Mouse (Mus musculus) forebrain, embryonic 14.5 days (tissue): Measurements from ENCODE around the gene Fgfr2. TPM values are rescaled to one million over a fixed set of nuclear protein-coding genes. Genes with fewer than 3 reads are reported as not detected.
"Not testable (repeated sequence)": the region's sequence is repeated elsewhere in the genome, so short reads cannot be mapped to it uniquely, and the experiment has no call there.

Source experiments
- ATAC-seq: fragments of 200-750 bp; cut with Nextera tagmentation; 2 replicates; pipeline ENCODE4 v1.8.0; 2017; ENCODE audit warnings: mild to moderate bottlenecking, moderate library complexity
- DNase-seq: peaks from one replicate; pipeline ENCODE4 v3.0.0-alpha.2; 2015; ENCODE audit warnings: low spot score
- H3K27ac ChIP-seq: fragments of 300-500 bp; sonication (generic); 2 replicates; pipeline ENCODE4 v1.5.1; 2014; ENCODE audit warnings: low read depth, mild to moderate bottlenecking, control low read depth, low read length, moderate library complexity
- H3K27me3 ChIP-seq: fragments of 300-500 bp; sonication (generic); replicated peaks from 2 replicates; pipeline ENCODE4 v1.6.1; 2014; ENCODE audit warnings: low read length, control low read depth, mixed read lengths; ENCODE audit not compliant: control insufficient read depth, insufficient read depth
- H3K36me3 ChIP-seq: fragments of 300-500 bp; sonication (generic); 2 replicates; pipeline ENCODE4 v1.6.1; 2014; ENCODE audit warnings: low read length, control low read depth; ENCODE audit not compliant: control insufficient read depth, insufficient read depth
- H3K4me1 ChIP-seq: fragments of 300-500 bp; sonication (generic); 2 replicates; pipeline ENCODE4 v1.6.1; 2014; ENCODE audit warnings: antibody characterized with exemption, low read length, control low read depth; ENCODE audit not compliant: control insufficient read depth, insufficient read depth
- H3K4me2 ChIP-seq: fragments of 300-500 bp; sonication (generic); 2 replicates; pipeline ENCODE4 v1.6.1; 2014; ENCODE audit warnings: mild to moderate bottlenecking, control low read depth, low read length
- H3K4me3 ChIP-seq: fragments of 300-500 bp; sonication (generic); 2 replicates; pipeline ENCODE4 v1.5.1; 2014; ENCODE audit warnings: low read depth, low read length, control low read depth
- H3K9ac ChIP-seq: fragments of 300-500 bp; sonication (generic); 2 replicates; pipeline ENCODE4 v1.6.1; 2014; ENCODE audit warnings: mild to moderate bottlenecking, low read length, control low read depth, moderate library complexity
- H3K9me3 ChIP-seq: fragments of 300-500 bp; sonication (generic); replicated peaks from 2 replicates; pipeline ENCODE4 v1.6.1; 2016; ENCODE audit warnings: low read length, control low read depth, mixed read lengths; ENCODE audit not compliant: control insufficient read depth
- WGBS: fragments of 180-500 bp; shearing (Covaris S2); extraction: QIAGEN DNeasy Blood & Tissue Kit; methylation state at CpG from one replicate; pipeline ENCODE4 v1.1.7; 2014; 5-methylcytosine and 5-hydroxymethylcytosine counted together
- polyA plus RNA-seq: library from polyadenylated mRNA; unstranded; fragments of >200 nt; fragmentation: Nextera tagmentation; extraction: Ambion mirVana; gene quantifications from 2 replicates; pipeline ENCODE4 v1.2.1, GENCODE M21; 2014

Fgfr2 gene
- polyA plus RNA-seq, 1 experiment from 2014 or later: 35.9 TPM

GRCm38 (mm10) chr7:132443769-132444168 lies 679.4 kb downstream of the Fgfr2 start:
- no peaks in the 10 kb centered on the region for H3K9me3 ChIP-seq
- no peaks in the 10 kb centered on the region for H3K4me1 ChIP-seq
- H3K27ac ChIP-seq: no peak overlapping the region
- no peaks in the 10 kb centered on the region for H3K36me3 ChIP-seq
- H3K4me3 ChIP-seq: no peak overlapping the region
- no peak overlapping the region for H3K4me2 ChIP-seq
- WGBS: 83% methylated on average over 2 of the region's 2 CpGs
- DNase-seq (no peak), ATAC-seq (no peak)
- no peak overlapping the region for H3K9ac ChIP-seq
- H3K27me3 ChIP-seq: no peaks in the 10 kb centered on the region

DNA sequence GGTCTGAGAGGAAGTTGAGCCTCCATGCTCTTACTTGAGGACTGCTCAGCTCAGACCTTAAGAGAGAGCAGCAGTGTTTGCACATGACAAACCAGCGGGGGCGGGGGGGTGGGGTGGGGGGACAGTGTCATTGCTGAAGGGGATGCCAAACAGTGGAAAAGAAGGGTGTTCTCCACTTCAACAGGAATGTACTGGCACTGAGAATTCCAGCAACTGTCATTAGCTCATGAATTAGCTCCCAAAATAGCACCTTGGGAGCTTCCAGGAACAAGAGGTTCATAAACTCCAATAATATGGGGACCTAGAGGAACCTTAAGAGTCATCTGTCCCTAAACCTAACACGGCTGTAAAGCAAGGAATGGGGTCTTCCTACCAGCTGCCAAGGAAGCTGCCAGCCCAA lies 680.0 kb downstream of the Fgfr2 start:
- no peaks in the 10 kb centered on the region for H3K27me3 ChIP-seq
- no peak overlapping the region for H3K4me3 ChIP-seq
- H3K4me1 ChIP-seq: no peaks in the 10 kb centered on the region
- no peak for DNase-seq
- H3K9ac ChIP-seq: no peak overlapping the region
- no peak overlapping the region for H3K27ac ChIP-seq
- 95% methylated on average over 3 of the region's 3 CpGs for WGBS
- no peaks in the 10 kb centered on the region for H3K9me3 ChIP-seq
- H3K4me2 ChIP-seq: no peak overlapping the region
- ATAC-seq: no peak
- H3K36me3 ChIP-seq: no peaks in the 10 kb centered on the region

GRCm38 (mm10) chr7:132442133-132442763 lies 680.9 kb downstream of the Fgfr2 start:
- not testable (repeated sequence) for H3K27me3 ChIP-seq, H3K27ac ChIP-seq, H3K9me3 ChIP-seq, DNase-seq, H3K4me1 ChIP-seq, ATAC-seq, H3K9ac ChIP-seq, H3K4me3 ChIP-seq, H3K36me3 ChIP-seq, H3K4me2 ChIP-seq
- WGBS: 85% methylated on average over 3 of the region's 3 CpGs

GRCm38 (mm10) chr7:132439916-132440315 lies 683.2 kb downstream of the Fgfr2 start:
- H3K4me2 ChIP-seq: no peak overlapping the region
- no peak for ATAC-seq
- H3K27ac ChIP-seq: no peak overlapping the region
- no peak for DNase-seq
- no peaks in the 10 kb centered on the region for H3K9me3 ChIP-seq
- no peak overlapping the region for H3K4me3 ChIP-seq
- H3K4me1 ChIP-seq: no peaks in the 10 kb centered on the region
- H3K9ac ChIP-seq: no peak overlapping the region
- 88% methylated on average over 6 of the region's 6 CpGs for WGBS
- no peaks in the 10 kb centered on the region for H3K36me3 ChIP-seq
- no peaks in the 10 kb centered on the region for H3K27me3 ChIP-seq

- 57% methylated on average over 6 of the region's 6 CpGs for WGBS
- H3K36me3 ChIP-seq: no peaks in the 10 kb centered on the region
- ATAC-seq (no peak), DNase-seq (no peak)
- no peaks in the 10 kb centered on the region for H3K4me1 ChIP-seq
- no peak overlapping the region for H3K27ac ChIP-seq
- no peaks in the 10 kb centered on the region for H3K9me3 ChIP-seq
- H3K4me2 ChIP-seq: no peak overlapping the region
- H3K9ac ChIP-seq: no peak overlapping the region
- H3K4me3 ChIP-seq: no peak overlapping the region
- H3K27me3 ChIP-seq: no peaks in the 10 kb centered on the region
Observed at GRCm38 (mm10) chr7:132438060-132438459, 685.1 kb downstream of the Fgfr2 start.

DNA sequence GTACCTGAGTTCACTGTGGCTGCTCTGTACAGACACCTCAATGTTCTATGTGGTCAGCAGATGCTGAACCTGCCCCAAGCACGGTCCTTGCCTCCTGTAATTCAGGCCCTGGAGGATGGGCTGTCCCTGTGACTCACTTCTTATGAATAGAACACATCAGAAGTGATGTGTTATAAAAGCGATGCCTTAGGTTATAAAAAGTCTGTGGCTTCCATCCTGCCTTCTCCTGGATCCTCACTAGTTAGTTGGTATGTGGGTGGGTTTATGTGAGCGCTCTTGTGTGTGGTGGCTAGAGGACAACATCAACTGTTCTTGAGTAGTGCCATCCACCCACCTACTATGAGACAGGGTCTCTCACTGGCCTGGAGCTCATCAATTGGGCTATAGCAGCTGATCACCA lies 685.7 kb downstream of the Fgfr2 start:
- ATAC-seq (no peak), DNase-seq (no peak)
- H3K36me3 ChIP-seq: no peaks in the 10 kb centered on the region
- H3K4me2 ChIP-seq: no peak overlapping the region
- no peaks in the 10 kb centered on the region for H3K27me3 ChIP-seq
- no peak overlapping the region for H3K4me3 ChIP-seq
- WGBS: 91% methylated on average over 3 of the region's 3 CpGs
- H3K4me1 ChIP-seq: no peaks in the 10 kb centered on the region
- H3K9me3 ChIP-seq: no peaks in the 10 kb centered on the region
- H3K9ac ChIP-seq: no peak overlapping the region
- H3K27ac ChIP-seq: no peak overlapping the region

GRCm38 (mm10) chr7:132435486-132436055 lies 687.6 kb downstream of the Fgfr2 start:
- Histone ChIP-seq H3K4me1 (no peaks in the 10 kb centered on the region), H3K4me3 (no peak overlapping the region), H3K4me2 (no peak overlapping the region), H3K9ac (no peak overlapping the region), H3K27me3 (no peaks in the 10 kb centered on the region), H3K36me3 (no peaks in the 10 kb centered on the region), H3K9me3 (no peaks in the 10 kb centered on the region), H3K27ac (no peak overlapping the region; the same call in 1 of the 2 replicates)
- DNase-seq: no peak
- 91% methylated on average over 8 of the region's 8 CpGs for WGBS
- ATAC-seq: no peak

- Histone ChIP-seq H3K27me3 (no peaks in the 10 kb centered on the region), H3K36me3 (no peaks in the 10 kb centered on the region), H3K4me2 (no peak overlapping the region), H3K4me1 (no peaks in the 10 kb centered on the region), H3K4me3 (no peak overlapping the region), H3K9me3 (no peaks in the 10 kb centered on the region), H3K27ac (no peak overlapping the region), H3K9ac (no peak overlapping the region)
- DNase-seq: peak; percentile 59
- WGBS: 54% methylated on average over 4 of the region's 4 CpGs
- peak; percentile 55; the same call in 1 of the 2 replicates for ATAC-seq
Observed at GRCm38 (mm10) chr7:132429324-132429723, 693.8 kb downstream of the Fgfr2 start.

GRCm38 (mm10) chr7:132428308-132428707 lies 694.8 kb downstream of the Fgfr2 start:
- Histone ChIP-seq H3K9me3 (no peaks in the 10 kb centered on the region), H3K27me3 (no peaks in the 10 kb centered on the region), H3K36me3 (no peaks in the 10 kb centered on the region), H3K27ac (no peak overlapping the region), H3K9ac (no peak overlapping the region), H3K4me3 (no peak overlapping the region), H3K4me1 (no peaks in the 10 kb centered on the region), H3K4me2 (no peak overlapping the region)
- no peak for DNase-seq
- ATAC-seq: no peak
- WGBS: 94% methylated on average over 4 of the region's 4 CpGs
